Mouse (Mus musculus) liver, embryonic 14.5 days (tissue): ENCODE results near the gene Pex13.

Source experiments
- CTCF ChIP-seq: IDR thresholded peaks from 2 replicates; pipeline ENCODE4 v1.5.1; 2016; ENCODE audit warnings: antibody characterized with exemption, low read depth, control low read depth
- EP300 ChIP-seq: IDR thresholded peaks from 2 replicates; pipeline ENCODE4 v1.6.1; 2016; ENCODE audit warnings: antibody characterized with exemption, low read depth

DNA sequence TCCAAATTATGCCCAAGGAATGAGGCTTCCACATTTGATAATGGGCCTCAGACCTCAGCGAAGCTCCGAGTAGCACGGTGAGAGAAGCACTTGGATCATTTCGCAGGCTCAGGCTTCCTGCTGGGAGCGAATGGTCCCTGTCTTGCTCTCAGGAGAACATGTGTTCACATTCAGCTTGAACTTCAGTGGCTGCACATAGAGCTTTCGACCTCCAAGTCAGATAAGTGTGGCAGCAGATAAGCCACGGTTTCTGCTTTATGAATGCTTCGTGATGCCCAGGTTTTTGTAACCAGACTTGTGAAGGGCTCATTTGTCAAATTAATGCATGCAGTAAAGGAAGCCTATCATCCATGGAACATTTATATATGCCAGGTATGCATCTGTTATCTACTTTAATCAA is 31.2 kb downstream of the Pex13 start:
- TF ChIP-seq CTCF: no peak
- no peak for TF ChIP-seq EP300
